Mouse (Mus musculus): ENCODE measurements around the gene Unc13d. TPM values are rescaled to one million over a fixed set of nuclear protein-coding genes. Genes with fewer than 3 reads are reported as not detected.
A peak's percentile ranks its signal among the peaks of the same experiment; 100 is the strongest.

Unc13d gene
- polyA plus RNA-seq, 1 experiment from 2014 or later = 6.9 TPM

- Histone ChIP-seq H3K4me3 (ENCODE audit: low read depth, low read length) (no peak overlapping the region), H3K9me3 (ENCODE audit: low read length) (no peaks in the 10 kb centered on the region), H3K4me1 (ENCODE audit: insufficient read depth) (no peaks in the 10 kb centered on the region), H3K27ac (ENCODE audit: low read depth) (no peak overlapping the region), H3K4me2 (ENCODE audit: low read depth, low read length) (no peak overlapping the region), H3K36me3 (replicated peaks; ENCODE audit: insufficient read depth, low read length) (peaks cover 77% of the 10 kb centered on the region), H3K27me3 (ENCODE audit: insufficient read depth, low read length) (no peaks in the 10 kb centered on the region), H3K9ac (replicated peaks) (no peak overlapping the region)
- ATAC-seq (no peak), DNase-seq (no peak)
- TF ChIP-seq CTCF (IDR thresholded peaks at IDR 0.05; ENCODE audit: low read depth) (no peak), EP300 (IDR thresholded peaks at IDR 0.05; ENCODE audit: low read depth) (no peak)
- WGBS (ENCODE audit: insufficient replicate concordance) = 91% methylated on average over 2 of the region's 2 CpGs
These were observed 28.2 kb downstream of the Unc13d start for GRCm38 (mm10) chr11:116049610-116050009.

- 89% methylated on average over 6 of the region's 6 CpGs for WGBS (ENCODE audit: insufficient replicate concordance)
- Histone ChIP-seq H3K9ac (replicated peaks) (no peak overlapping the region), H3K36me3 (replicated peaks; ENCODE audit: insufficient read depth, low read length) (peaks cover 55% of the 10 kb centered on the region), H3K4me3 (ENCODE audit: low read depth, low read length) (no peak overlapping the region), H3K27ac (ENCODE audit: low read depth) (no peak overlapping the region), H3K27me3 (ENCODE audit: insufficient read depth, low read length) (no peaks in the 10 kb centered on the region), H3K4me1 (ENCODE audit: insufficient read depth) (no peaks in the 10 kb centered on the region), H3K4me2 (ENCODE audit: low read depth, low read length) (no peak overlapping the region), H3K9me3 (ENCODE audit: low read length) (no peaks in the 10 kb centered on the region)
- no peak for TF ChIP-seq CTCF (IDR thresholded peaks at IDR 0.05; ENCODE audit: low read depth)
- no peak for TF ChIP-seq EP300 (IDR thresholded peaks at IDR 0.05; ENCODE audit: low read depth)
- no peak for ATAC-seq
- no peak for DNase-seq
These were observed 32.6 kb downstream of the Unc13d start for GRCm38 (mm10) chr11:116045173-116045572.

- 88% methylated on average over 1 of the region's 1 CpGs for WGBS (ENCODE audit: insufficient replicate concordance)
- Histone ChIP-seq H3K9me3 (ENCODE audit: low read length) (no peaks in the 10 kb centered on the region), H3K9ac (replicated peaks) (no peak overlapping the region), H3K4me1 (ENCODE audit: insufficient read depth) (no peaks in the 10 kb centered on the region), H3K4me3 (ENCODE audit: low read depth, low read length) (no peak overlapping the region), H3K36me3 (replicated peaks; ENCODE audit: insufficient read depth, low read length) (peaks cover 49% of the 10 kb centered on the region), H3K4me2 (ENCODE audit: low read depth, low read length) (no peak overlapping the region), H3K27me3 (ENCODE audit: insufficient read depth, low read length) (no peaks in the 10 kb centered on the region), H3K27ac (ENCODE audit: low read depth) (no peak overlapping the region)
- TF ChIP-seq CTCF (IDR thresholded peaks at IDR 0.05; ENCODE audit: low read depth) (no peak), EP300 (IDR thresholded peaks at IDR 0.05; ENCODE audit: low read depth) (no peak)
- ATAC-seq = no peak
- no peak for DNase-seq
These were observed 34.5 kb downstream of the Unc13d start for GRCm38 (mm10) chr11:116043286-116043685.

GRCm38 (mm10) chr11:116042372-116043138, 35.2 kb downstream of the Unc13d start:
- WGBS (ENCODE audit: insufficient replicate concordance) = 75% methylated on average over 5 of the region's 5 CpGs
- no peaks in the 10 kb centered on the region for H3K4me1 ChIP-seq (ENCODE audit: insufficient read depth)
- no peak for DNase-seq
- H3K27me3 ChIP-seq (ENCODE audit: insufficient read depth, low read length) = no peaks in the 10 kb centered on the region
- no peak overlapping the region for H3K27ac ChIP-seq (ENCODE audit: low read depth)
- ATAC-seq = no peak
- no peak for TF ChIP-seq EP300 (IDR thresholded peaks at IDR 0.05; ENCODE audit: low read depth)
- no peak for TF ChIP-seq CTCF (IDR thresholded peaks at IDR 0.05; ENCODE audit: low read depth)
- no peak overlapping the region for H3K9ac ChIP-seq (replicated peaks)
- H3K9me3 ChIP-seq (ENCODE audit: low read length) = no peaks in the 10 kb centered on the region
- H3K4me3 ChIP-seq (ENCODE audit: low read depth, low read length) = no peak overlapping the region
- no peak overlapping the region for H3K4me2 ChIP-seq (ENCODE audit: low read depth, low read length)
- peaks cover 46% of the 10 kb centered on the region for H3K36me3 ChIP-seq (replicated peaks; ENCODE audit: insufficient read depth, low read length)

- no peak for TF ChIP-seq EP300 (IDR thresholded peaks at IDR 0.05; ENCODE audit: low read depth)
- TF ChIP-seq CTCF (IDR thresholded peaks at IDR 0.05; ENCODE audit: low read depth) = peak; percentile 26; the same call in 1 of the 2 replicates
- Histone ChIP-seq H3K27ac (ENCODE audit: low read depth) (no peak overlapping the region), H3K4me2 (ENCODE audit: low read depth, low read length) (no peak overlapping the region), H3K27me3 (ENCODE audit: insufficient read depth, low read length) (no peaks in the 10 kb centered on the region), H3K4me3 (ENCODE audit: low read depth, low read length) (no peak overlapping the region), H3K9me3 (ENCODE audit: low read length) (no peaks in the 10 kb centered on the region), H3K36me3 (replicated peaks; ENCODE audit: insufficient read depth, low read length) (peaks cover 39% of the 10 kb centered on the region), H3K4me1 (ENCODE audit: insufficient read depth) (no peaks in the 10 kb centered on the region), H3K9ac (replicated peaks) (no peak overlapping the region)
- WGBS (ENCODE audit: insufficient replicate concordance) = 95% methylated on average over 2 of the region's 2 CpGs
- DNase-seq = no peak
- ATAC-seq = no peak
These were observed 35.9 kb downstream of the Unc13d start for GRCm38 (mm10) chr11:116041833-116042232.

GRCm38 (mm10) chr11:116040593-116040992, 37.2 kb downstream of the Unc13d start:
- Histone ChIP-seq H3K27ac (ENCODE audit: low read depth) (no peak overlapping the region), H3K4me3 (ENCODE audit: low read depth, low read length) (no peak overlapping the region), H3K9me3 (ENCODE audit: low read length) (no peaks in the 10 kb centered on the region), H3K36me3 (replicated peaks; ENCODE audit: insufficient read depth, low read length) (peaks cover 39% of the 10 kb centered on the region), H3K9ac (replicated peaks) (no peak overlapping the region), H3K4me2 (ENCODE audit: low read depth, low read length) (no peak overlapping the region), H3K27me3 (ENCODE audit: insufficient read depth, low read length) (no peaks in the 10 kb centered on the region), H3K4me1 (ENCODE audit: insufficient read depth) (no peaks in the 10 kb centered on the region)
- no peak for DNase-seq
- TF ChIP-seq EP300 (IDR thresholded peaks at IDR 0.05; ENCODE audit: low read depth) = no peak
- no peak for TF ChIP-seq CTCF (IDR thresholded peaks at IDR 0.05; ENCODE audit: low read depth)
- ATAC-seq = no peak
- 88% methylated on average over 6 of the region's 6 CpGs for WGBS (ENCODE audit: insufficient replicate concordance)

Measured in liver, postnatal 0 days (tissue).